Mouse (Mus musculus) heart, embryonic 13.5 days (tissue): ENCODE results near the gene Polr2c. TPM values are rescaled to one million over a fixed set of nuclear protein-coding genes. Genes with fewer than 3 reads are reported as not detected.
"Not testable (repeated sequence)": the region's sequence is repeated elsewhere in the genome, so short reads cannot be mapped to it uniquely, and the experiment has no call there.

Experiments
- ATAC-seq: fragments of 200-750 bp; cut with Nextera tagmentation; 2 replicates; pipeline ENCODE4 v1.8.0; 2017; ENCODE audit warnings: moderate TSS enrichment; ENCODE audit not compliant: insufficient number of reproducible peaks, low FRiP score, low TSS enrichment; ENCODE audit errors: extremely low read depth
- H3K27ac ChIP-seq: fragments of 300-500 bp; sonication (generic); replicated peaks from 2 replicates; pipeline ENCODE4 v1.5.1; 2015; ENCODE audit warnings: moderate library complexity, mild to moderate bottlenecking, inconsistent platforms
- H3K27me3 ChIP-seq: fragments of 300-500 bp; sonication (generic); replicated peaks from 2 replicates; pipeline ENCODE4 v1.6.1; 2015; ENCODE audit warnings: mild to moderate bottlenecking, inconsistent platforms
- H3K36me3 ChIP-seq: fragments of 300-500 bp; sonication (generic); 2 replicates; pipeline ENCODE4 v1.6.1; 2015; ENCODE audit warnings: mild to moderate bottlenecking, inconsistent platforms
- H3K4me1 ChIP-seq: fragments of 300-500 bp; sonication (generic); 2 replicates; pipeline ENCODE4 v1.6.1; 2015; ENCODE audit warnings: inconsistent platforms
- H3K4me2 ChIP-seq: fragments of 300-500 bp; sonication (generic); 2 replicates; pipeline ENCODE4 v1.6.1; 2015; ENCODE audit warnings: inconsistent platforms, mild to moderate bottlenecking, moderate library complexity
- H3K4me3 ChIP-seq: fragments of 300-500 bp; sonication (generic); 2 replicates; pipeline ENCODE4 v1.5.1; 2015; ENCODE audit warnings: moderate library complexity, mild to moderate bottlenecking, inconsistent platforms
- H3K9ac ChIP-seq: fragments of 300-500 bp; sonication (generic); 2 replicates; pipeline ENCODE4 v1.6.1; 2015; ENCODE audit warnings: inconsistent platforms, mild to moderate bottlenecking, moderate library complexity
- H3K9me3 ChIP-seq: fragments of 300-500 bp; sonication (generic); 2 replicates; pipeline ENCODE4 v1.6.1; 2016; ENCODE audit warnings: inconsistent platforms
- WGBS: fragments of 180-500 bp; shearing (Covaris S2); methylation state at CpG from one replicate; pipeline ENCODE4 v1.1.7; 2015; ENCODE audit warnings: mixed read lengths; 5-methylcytosine and 5-hydroxymethylcytosine counted together
- polyA plus RNA-seq: library from polyadenylated mRNA; unstranded; fragments of >200 nt; fragmentation: Nextera tagmentation; extraction: Ambion mirVana; gene quantifications from 2 replicates; pipeline ENCODE4 v1.2.1, GENCODE M21; 2015

Polr2c gene
- polyA plus RNA-seq, 1 experiment from 2014 or later: 107 TPM

DNA sequence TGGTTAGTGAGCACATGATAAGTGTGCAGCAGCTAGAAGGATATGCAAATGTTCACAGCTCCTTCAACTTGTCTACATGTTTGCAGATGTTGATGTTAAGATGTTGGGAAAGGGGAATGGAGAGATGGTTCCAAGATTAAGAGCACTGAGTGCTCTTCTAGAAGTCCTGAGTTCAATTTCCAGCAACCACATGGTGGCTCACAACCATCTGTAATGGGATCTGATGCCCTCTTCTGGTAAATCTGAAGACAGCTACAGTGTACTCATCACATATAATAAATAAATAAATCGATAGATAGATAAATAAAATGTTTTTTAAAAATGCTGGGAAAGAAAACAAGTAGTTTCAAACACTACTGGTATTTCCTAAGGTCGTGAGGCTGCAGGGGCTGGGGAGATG lies 16.1 kb upstream of the Polr2c start:
- Histone ChIP-seq H3K27ac (no peak overlapping the region), H3K4me2 (no peak overlapping the region), H3K4me1 (peaks cover 20% of the 10 kb centered on the region), H3K9me3 (no peaks in the 10 kb centered on the region), H3K36me3 (peaks cover 39% of the 10 kb centered on the region), H3K9ac (no peak overlapping the region), H3K4me3 (no peak overlapping the region), H3K27me3 (no peaks in the 10 kb centered on the region)
- 32% methylated on average over 2 of the region's 2 CpGs for WGBS
- no peak for ATAC-seq

DNA sequence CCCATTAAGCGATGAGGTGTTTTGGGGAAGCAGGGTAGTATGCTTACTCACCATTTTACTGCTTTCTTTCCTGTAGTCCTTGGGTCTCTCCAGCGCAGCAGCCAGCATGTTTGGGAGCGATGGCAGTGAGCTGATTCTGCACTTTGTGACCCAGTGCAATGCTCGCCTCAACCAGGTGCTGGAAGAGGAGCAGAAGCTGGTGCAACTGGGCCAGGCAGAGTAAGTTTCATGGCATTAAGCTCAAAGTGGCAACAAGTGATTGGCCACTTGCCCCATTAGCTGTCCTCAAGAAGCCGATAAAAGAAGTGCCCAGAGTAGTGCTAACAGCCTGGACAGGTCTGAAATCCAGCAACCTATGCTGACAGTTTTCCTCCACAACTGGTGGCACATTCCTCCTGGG lies 7.2 kb upstream of the Polr2c start:
- WGBS: 83% methylated on average over 5 of the region's 5 CpGs
- H3K4me1 ChIP-seq: no peaks in the 10 kb centered on the region

DNA sequence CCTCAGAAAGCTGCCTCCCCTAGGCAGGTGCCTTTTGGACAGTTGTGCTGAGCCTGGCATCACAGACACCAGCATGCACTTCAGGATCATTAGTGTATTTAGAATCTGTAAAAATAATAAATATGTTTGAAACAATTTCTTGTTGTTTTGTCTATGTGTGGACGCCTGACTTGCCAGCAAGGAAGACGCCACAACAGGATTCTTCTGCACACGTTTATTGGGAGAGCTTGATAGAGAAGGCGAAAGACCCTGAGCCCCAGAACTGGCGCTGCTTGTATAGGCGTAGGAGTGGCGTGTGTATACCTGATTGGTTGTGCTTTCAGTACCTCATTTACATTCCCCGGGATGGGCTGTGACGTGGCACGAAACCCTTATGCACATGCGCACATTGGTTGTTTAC lies 2.5 kb upstream of the Polr2c start:
- not testable (repeated sequence) for H3K4me3 ChIP-seq, H3K27ac ChIP-seq, ATAC-seq, H3K27me3 ChIP-seq, H3K4me2 ChIP-seq, H3K9me3 ChIP-seq, H3K9ac ChIP-seq
- WGBS: 86% methylated on average over 11 of the region's 11 CpGs
- peaks cover 64% of the 10 kb centered on the region for H3K36me3 ChIP-seq
- H3K4me1 ChIP-seq: peaks cover 16% of the 10 kb centered on the region

More for the DNA sequence above, 7.2 kb upstream of the Polr2c start:
- Histone ChIP-seq H3K9me3 (no peaks in the 10 kb centered on the region), H3K27ac (no peak overlapping the region), H3K9ac (no peak overlapping the region), H3K36me3 (peaks cover 100% of the 10 kb centered on the region), H3K4me3 (no peak overlapping the region), H3K27me3 (no peaks in the 10 kb centered on the region), H3K4me2 (no peak overlapping the region)
- no peak for ATAC-seq

DNA sequence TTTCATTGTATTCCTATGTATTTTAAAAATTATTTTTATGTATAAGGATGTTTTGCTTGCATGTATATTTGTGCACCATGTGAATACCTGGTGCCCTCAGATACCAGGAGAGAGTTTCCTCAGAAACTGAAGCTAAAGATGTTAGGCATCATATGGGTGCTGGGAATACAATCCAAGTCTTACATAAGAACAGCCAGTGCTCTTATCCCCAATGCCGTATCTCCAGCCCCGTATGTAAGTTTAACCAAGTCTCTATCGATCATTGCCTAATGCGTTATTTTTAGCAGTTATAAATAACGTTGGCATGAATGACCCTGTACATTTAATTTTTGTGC lies 272 bp upstream of the Polr2c start:
- Histone ChIP-seq H3K4me1 (peaks cover 22% of the 10 kb centered on the region), H3K9ac (no peak overlapping the region), H3K4me2 (peak overlapping the region; percentile 93; the same call in 1 of the 2 replicates), H3K4me3 (peak overlapping the region; percentile 99), H3K27me3 (no peaks in the 10 kb centered on the region), H3K36me3 (peaks cover 62% of the 10 kb centered on the region), H3K9me3 (no peaks in the 10 kb centered on the region), H3K27ac (no peak overlapping the region)
- ATAC-seq: no peak
- WGBS: 30% methylated on average over 5 of the region's 5 CpGs

DNA sequence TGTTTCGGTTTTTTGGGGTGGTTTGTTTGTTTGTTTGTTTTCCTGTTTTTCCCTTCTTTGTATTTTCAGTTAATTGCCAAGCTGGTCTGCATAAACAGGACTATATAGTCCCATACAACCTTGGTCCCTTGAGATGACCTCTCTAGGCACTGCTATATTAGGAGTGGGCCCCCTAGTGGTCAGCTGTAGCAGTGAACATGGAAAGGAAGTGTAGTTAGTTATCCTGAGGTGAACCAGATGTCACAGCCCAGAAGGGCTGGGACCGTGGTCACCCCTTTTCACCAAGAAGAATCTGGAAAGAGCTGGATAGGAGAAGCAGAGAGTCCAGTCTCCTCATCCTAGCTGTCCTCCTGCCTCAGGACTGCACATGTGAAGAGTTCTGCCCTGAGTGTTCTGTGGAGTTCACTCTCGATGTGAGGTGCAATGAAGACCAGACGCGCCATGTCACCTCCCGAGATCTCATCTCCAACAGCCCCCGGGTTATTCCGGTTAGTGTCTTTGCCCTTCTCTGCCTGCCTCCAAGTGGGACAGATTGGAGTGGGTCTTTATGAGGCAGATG lies 4.2 kb downstream of the Polr2c start:
- Histone ChIP-seq H3K4me3 (no peak overlapping the region), H3K4me1 (peaks cover 32% of the 10 kb centered on the region), H3K36me3 (peaks cover 68% of the 10 kb centered on the region), H3K9ac (no peak overlapping the region), H3K27ac (no peak overlapping the region), H3K9me3 (no peaks in the 10 kb centered on the region), H3K4me2 (no peak overlapping the region), H3K27me3 (no peaks in the 10 kb centered on the region)
- ATAC-seq: no peak
- WGBS: 62% methylated on average over 8 of the region's 8 CpGs

DNA sequence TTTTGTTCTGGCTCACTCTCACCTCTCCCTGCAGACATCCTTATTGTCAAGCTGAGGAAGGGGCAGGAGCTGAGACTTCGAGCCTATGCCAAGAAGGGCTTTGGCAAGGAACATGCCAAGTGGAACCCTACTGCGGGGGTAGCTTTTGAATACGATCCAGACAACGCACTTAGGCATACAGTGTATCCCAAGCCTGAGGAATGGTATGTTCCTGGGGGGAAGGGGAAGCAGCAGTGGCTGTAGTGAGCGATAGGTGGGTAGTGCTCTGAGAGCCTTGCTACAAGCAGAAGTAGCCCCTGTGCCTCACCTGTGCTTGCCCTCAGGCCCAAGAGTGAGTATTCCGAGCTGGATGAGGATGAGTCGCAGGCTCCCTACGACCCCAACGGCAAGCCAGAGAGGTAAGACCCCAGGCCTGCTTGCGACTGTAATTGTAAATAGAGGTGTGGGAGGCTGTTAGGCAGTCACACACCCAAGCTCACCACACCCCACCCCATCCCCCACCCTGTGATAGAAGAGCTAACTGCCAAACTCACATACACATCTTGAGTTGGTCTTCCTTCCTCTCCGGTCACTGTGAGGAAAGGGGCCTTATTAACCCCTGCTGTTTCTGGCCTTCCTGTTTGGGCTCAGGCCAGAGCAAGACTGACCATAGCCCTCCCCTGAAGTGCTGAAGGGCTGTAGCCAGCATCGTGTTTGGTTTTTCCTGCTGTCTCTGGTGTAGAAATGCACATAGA lies 5.4 kb downstream of the Polr2c start:
- 73% methylated on average over 12 of the region's 12 CpGs for WGBS
- Histone ChIP-seq H3K27ac (peak overlapping the region; percentile 65), H3K4me3 (no peak overlapping the region), H3K27me3 (no peaks in the 10 kb centered on the region), H3K9me3 (no peaks in the 10 kb centered on the region), H3K36me3 (peaks cover 80% of the 10 kb centered on the region), H3K4me2 (no peak overlapping the region), H3K4me1 (peaks cover 43% of the 10 kb centered on the region), H3K9ac (no peak overlapping the region)
- ATAC-seq: no peak

DNA sequence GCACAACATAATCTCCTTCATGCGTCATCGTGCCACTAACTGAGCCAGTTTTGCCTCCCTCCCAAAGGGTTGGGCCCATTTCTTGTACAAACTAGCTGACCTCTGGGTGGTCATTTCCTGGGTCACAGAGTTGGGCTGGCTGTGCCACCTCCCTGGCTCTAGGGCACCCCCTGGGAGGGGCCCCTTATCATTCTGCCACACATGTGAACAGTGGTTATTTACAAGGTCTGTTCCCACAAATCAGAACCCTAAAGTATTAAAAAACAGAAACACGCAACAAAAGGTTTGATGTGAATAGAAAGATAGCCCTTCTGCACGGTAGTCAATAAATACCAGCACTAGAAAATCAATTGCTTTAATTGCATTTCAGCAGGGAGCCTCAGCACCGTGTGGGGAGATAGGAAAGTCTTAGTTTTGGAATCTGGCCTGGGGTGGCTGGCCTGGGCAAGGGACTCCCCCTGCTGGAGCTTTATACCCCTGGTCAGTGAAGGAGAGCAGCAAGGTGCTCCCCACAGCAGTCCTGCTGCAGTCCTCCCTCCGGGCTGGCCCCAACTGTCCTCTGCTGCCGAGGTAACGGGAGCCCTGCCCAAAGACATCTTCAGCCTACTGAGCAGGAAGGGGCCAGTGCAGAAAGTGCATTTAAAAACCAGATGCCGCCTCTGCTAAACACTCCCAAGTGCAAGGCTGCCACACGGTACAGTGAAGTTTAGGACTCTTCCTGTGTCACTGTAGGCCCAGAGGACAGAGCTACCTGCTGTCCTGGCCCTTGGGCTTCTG lies 6.8 kb downstream of the Polr2c start:
- no peak overlapping the region for H3K4me3 ChIP-seq
- H3K36me3 ChIP-seq: peaks cover 84% of the 10 kb centered on the region
- H3K4me1 ChIP-seq: peaks cover 44% of the 10 kb centered on the region
- WGBS: 65% methylated on average over 10 of the region's 10 CpGs
- ATAC-seq: no peak
- no peak overlapping the region for H3K9ac ChIP-seq
- H3K27ac ChIP-seq: peak overlapping the region; percentile 65; the same call in 1 of the 2 replicates
- H3K27me3 ChIP-seq: no peaks in the 10 kb centered on the region
- H3K9me3 ChIP-seq: no peaks in the 10 kb centered on the region
- H3K4me2 ChIP-seq: no peak overlapping the region

DNA sequence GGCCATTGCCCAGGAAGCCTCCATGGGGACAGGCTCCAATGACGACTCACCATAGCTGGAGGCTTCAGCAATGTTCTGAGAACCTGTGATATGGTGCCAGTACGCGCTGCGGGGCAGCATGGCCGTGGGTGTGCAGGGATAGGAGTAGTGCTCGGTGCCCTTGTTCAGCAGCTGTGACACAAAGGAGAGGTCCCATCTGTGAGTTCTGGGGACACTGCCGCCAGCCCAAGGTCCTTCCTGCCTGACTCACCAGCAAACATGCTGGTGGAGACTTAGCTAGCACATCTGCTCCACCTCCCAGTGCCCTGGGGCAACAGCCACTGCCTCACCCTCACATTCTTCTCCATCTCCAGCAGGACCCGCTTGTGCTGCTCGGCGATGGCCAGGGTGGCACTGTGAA lies 8.0 kb downstream of the Polr2c start:
- 80% methylated on average over 10 of the region's 10 CpGs for WGBS
- no peak for ATAC-seq
- Histone ChIP-seq H3K9ac (no peak overlapping the region), H3K4me3 (no peak overlapping the region), H3K4me2 (no peak overlapping the region), H3K27ac (no peak overlapping the region), H3K36me3 (peaks cover 84% of the 10 kb centered on the region), H3K27me3 (no peaks in the 10 kb centered on the region), H3K4me1 (peaks cover 53% of the 10 kb centered on the region), H3K9me3 (no peaks in the 10 kb centered on the region)

DNA sequence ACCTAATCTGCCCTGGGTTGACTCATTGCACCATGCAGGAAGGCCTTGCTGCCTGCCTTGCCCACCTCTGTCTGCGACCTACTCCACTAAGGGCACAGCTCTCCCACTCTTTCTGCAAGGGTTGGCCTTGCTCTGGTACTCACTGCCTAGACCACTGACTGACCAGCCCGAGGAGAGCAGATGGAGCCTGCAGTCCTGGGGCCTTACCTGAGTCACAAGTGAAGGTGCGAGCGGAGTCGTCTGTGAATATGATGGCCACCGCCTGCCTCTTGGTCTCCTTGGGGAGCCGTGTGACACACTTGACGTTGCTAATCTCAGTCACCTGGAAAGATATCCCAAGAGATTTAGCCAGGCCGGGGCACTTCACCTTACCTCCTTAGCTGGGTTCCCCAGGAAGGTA lies 9.7 kb downstream of the Polr2c start:
- 75% methylated on average over 9 of the region's 9 CpGs for WGBS
- Histone ChIP-seq H3K4me1 (peaks cover 64% of the 10 kb centered on the region), H3K9me3 (no peaks in the 10 kb centered on the region), H3K27me3 (no peaks in the 10 kb centered on the region), H3K36me3 (peaks cover 69% of the 10 kb centered on the region), H3K9ac (no peak overlapping the region), H3K4me2 (no peak overlapping the region), H3K27ac (no peak overlapping the region), H3K4me3 (no peak overlapping the region)
- no peak for ATAC-seq

DNA sequence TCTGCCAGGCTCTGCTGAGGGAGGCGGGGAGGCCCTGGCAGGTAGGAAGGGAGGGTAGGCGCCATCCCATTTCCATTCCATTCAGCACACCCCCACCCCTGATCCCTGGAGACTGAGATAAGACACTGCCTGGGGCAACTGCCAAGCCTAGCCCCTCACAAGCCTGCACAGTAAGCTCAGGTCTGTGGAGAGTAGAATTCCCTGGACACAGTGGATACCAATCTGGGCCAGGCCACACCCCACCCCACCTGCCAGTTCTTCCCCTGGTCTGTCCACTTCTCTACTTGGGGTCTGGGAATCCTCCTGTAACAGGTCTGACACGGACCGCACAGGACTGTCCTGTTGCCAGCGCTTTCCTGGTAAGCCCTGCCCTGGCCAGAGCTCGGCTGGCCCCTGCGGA lies 11.9 kb downstream of the Polr2c start:
- Histone ChIP-seq H3K36me3 (peaks cover 46% of the 10 kb centered on the region), H3K27me3 (no peaks in the 10 kb centered on the region), H3K4me2 (peak overlapping the region; percentile 99), H3K9me3 (no peaks in the 10 kb centered on the region), H3K27ac (peak overlapping the region; percentile 66), H3K4me1 (peaks cover 70% of the 10 kb centered on the region), H3K4me3 (peak overlapping the region; percentile 13), H3K9ac (peak overlapping the region; percentile 75)
- ATAC-seq: peak; percentile 11; the same call in 1 of the 2 replicates
- 32% methylated on average over 7 of the region's 7 CpGs for WGBS

DNA sequence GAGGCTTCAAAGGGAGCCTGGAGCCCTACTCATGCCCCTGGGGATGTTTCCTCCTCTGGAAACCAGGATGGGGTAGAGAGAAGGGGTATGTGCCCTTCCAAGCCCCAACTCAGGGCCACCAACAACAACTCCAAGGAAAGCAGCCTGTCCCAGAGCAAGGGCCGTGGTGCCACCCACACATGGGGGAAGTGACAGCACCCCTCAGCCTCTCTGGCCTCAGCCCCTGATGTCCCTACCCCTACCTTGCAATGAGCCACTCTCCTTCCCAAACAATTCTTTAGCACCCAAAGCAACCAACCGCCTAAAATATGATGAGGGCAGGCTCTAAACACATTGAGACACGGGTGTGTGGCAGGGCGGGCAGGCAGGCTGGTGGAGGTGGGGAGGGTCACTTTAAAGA lies 12.8 kb downstream of the Polr2c start:
- peaks cover 38% of the 10 kb centered on the region for H3K36me3 ChIP-seq
- no peaks in the 10 kb centered on the region for H3K9me3 ChIP-seq
- 44% methylated on average over 4 of the region's 4 CpGs for WGBS
- peak overlapping the region; percentile 66; the same call in 1 of the 2 replicates for H3K27ac ChIP-seq
- H3K4me2 ChIP-seq: peak overlapping the region; percentile 99
- no peaks in the 10 kb centered on the region for H3K27me3 ChIP-seq
- H3K4me3 ChIP-seq: peak overlapping the region; percentile 51
- H3K9ac ChIP-seq: peak overlapping the region; percentile 75
- H3K4me1 ChIP-seq: peaks cover 76% of the 10 kb centered on the region
- ATAC-seq: no peak
